10 mouse cellular contexts compared by ENCODE assay signal in the genomic region with DNA sequence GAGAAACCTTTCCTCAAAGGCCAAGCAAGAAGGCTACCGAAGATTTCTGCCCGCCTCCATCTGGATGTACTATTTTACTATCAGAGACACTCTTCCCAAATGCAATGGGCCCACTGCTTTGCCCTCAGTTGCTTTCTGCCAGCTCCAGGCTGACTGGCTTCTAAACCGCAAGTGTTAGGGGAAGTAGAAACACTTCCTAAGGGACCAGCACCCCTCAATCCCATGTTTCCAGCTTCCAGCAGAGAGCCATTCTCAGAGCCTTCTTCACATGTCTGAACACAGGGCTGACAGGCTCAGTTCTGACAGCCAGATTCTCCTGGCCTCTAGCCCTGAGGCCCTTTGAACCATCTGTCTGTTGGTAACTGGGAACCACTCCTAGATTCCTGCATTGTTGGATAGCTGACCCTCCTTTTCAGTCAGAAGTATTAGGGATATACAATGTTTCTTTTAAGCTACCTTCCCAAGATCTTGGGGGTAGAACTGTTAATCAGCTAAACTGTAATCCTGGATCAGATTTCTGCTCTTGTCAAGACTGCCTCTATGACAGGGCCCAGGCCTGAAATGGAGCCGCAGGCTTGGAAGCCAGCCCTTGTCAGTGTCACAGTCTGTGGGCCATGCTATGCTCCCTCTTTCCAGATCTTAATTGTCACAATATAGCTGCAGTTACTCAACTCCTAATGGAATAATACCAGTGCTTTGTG.
DNase-seq lines count a peak whose midpoint lies in the region; ATAC-seq and TF ChIP-seq lines count a peak whose summit lies in the region.
"Had no signal": no experiment of that assay in that cellular context is flagged by ENCODE, and none has a peak within 500 bp of the region (broad histone marks: within the 10 kb centered on the region; RNA-seq: fewer than 3 reads in every experiment).

No protein-coding gene starts in this region.

- in situ Hi-C loops in ES-E14 (cut with MboI; ENCODE audit: low sequenced_read_pairs in 2 of 2, unreplicated experiment in 2 of 2) = no loop called here

- peak; percentile 54 to 65 for DNase-seq in heart, adult 18-20 months
- DNase-seq in ES-E14 (ENCODE audit: low read depth, low spot score) = peak; percentile 13
- peak; percentile 83 to 90 for DNase-seq in cerebellum, adult 18-20 months
- DNase-seq in heart, adult 9 months (ENCODE audit: low spot score in 2 of 2) = peak; percentile 37 to 52
- DNase-seq in embryo, embryonic 11 days = no peak
- no peak for DNase-seq in thymus, postnatal 25 days

- no peak overlapping the region for H3K27ac ChIP-seq in heart, embryonic 12.5 days (ENCODE audit: poor library complexity, severe bottlenecking)
- no peak overlapping the region for H3K27ac ChIP-seq in ES-E14 (ENCODE audit: insufficient read depth, low read depth, low read length, poor library complexity, severe bottlenecking)
- H3K27ac ChIP-seq: hindbrain, embryonic 10.5 days had no signal

- peaks cover 14% of the 10 kb centered on the region for H3K4me1 ChIP-seq in heart, embryonic 12.5 days (replicated peaks)
- H3K4me1 ChIP-seq in ES-E14 (ENCODE audit: control insufficient read depth in 2 of 2, insufficient read depth in 2 of 2, low read length in 2 of 2, poor library complexity in 1 of 2) = peaks cover 4 to 11% of the 10 kb centered on the region in 2 experiments; a peak in 3 of 4 replicates
- H3K4me1 ChIP-seq: hindbrain, embryonic 10.5 days; megakaryocyte, embryonic 14.5 days had no signal

- no peaks in the 10 kb centered on the region for H3K27me3 ChIP-seq in heart, embryonic 12.5 days (replicated peaks)
- H3K27me3 ChIP-seq: megakaryocyte, embryonic 14.5 days had no signal

- ATAC-seq in heart, embryonic 12.5 days (ENCODE audit: insufficient number of reproducible peaks, low FRiP score) = no peak
- ATAC-seq in frontal cortex, adult (ENCODE audit: low TSS enrichment) = no peak

- WGBS in heart, embryonic 12.5 days = 80% methylated on average over 4 of the region's 4 CpGs

- no peaks in the 10 kb centered on the region for H3K36me3 ChIP-seq in heart, embryonic 12.5 days
- no peaks in the 10 kb centered on the region for H3K36me3 ChIP-seq in ES-E14 (ENCODE audit: control insufficient read depth, insufficient read depth, low read length, poor library complexity, severe bottlenecking)
- H3K36me3 ChIP-seq: hindbrain, embryonic 10.5 days had no signal

- no peak overlapping the region for H3K9ac ChIP-seq in heart, embryonic 12.5 days
- no peak overlapping the region for H3K9ac ChIP-seq in ES-E14 (ENCODE audit: insufficient read depth, low read depth, low read length, poor library complexity, severe bottlenecking)

- H3K4me2 ChIP-seq in heart, embryonic 12.5 days = no peak overlapping the region

- no peak overlapping the region for H3K4me3 ChIP-seq in heart, embryonic 12.5 days
- no peak overlapping the region for H3K4me3 ChIP-seq in ES-E14 (ENCODE audit: insufficient read depth in 1 of 2, low read depth in 1 of 2, low read length in 2 of 2, poor library complexity in 1 of 2, severe bottlenecking in 1 of 2)
- H3K4me3 ChIP-seq: hindbrain, embryonic 10.5 days; megakaryocyte, embryonic 14.5 days had no signal

- H3K9me3 ChIP-seq in heart, embryonic 12.5 days (replicated peaks) = no peaks in the 10 kb centered on the region
- no peaks in the 10 kb centered on the region for H3K9me3 ChIP-seq in ES-E14 (ENCODE audit: control insufficient read depth, insufficient read depth, low read depth, low read length)
- H3K9me3 ChIP-seq: hindbrain, embryonic 10.5 days had no signal

TF ChIP-seq in ES-E14, 5 proteins besides CTCF, POLR2A, EP300 and RAD21:
- TF ChIP-seq MAFK (IDR thresholded peaks at IDR 0.05; ENCODE audit: insufficient read depth, low read depth, low read length) (no peak), ZC3H11A (IDR thresholded peaks at IDR 0.05; ENCODE audit: borderline replicate concordance, low read depth, low read length) (no peak), ZNF384 (IDR thresholded peaks at IDR 0.05; ENCODE audit: low read depth, low read length) (no peak)

Comparison
In these comparisons a context has a peak if more than half of its experiments do, and no peak if none do; other contexts are left out.
1. DNase-seq: peak in heart, adult 18-20 months (2 of 2), ES-E14 (single experiment), cerebellum, adult 18-20 months (2 of 2) and heart, adult 9 months (2 of 2); none in embryo, embryonic 11 days (single experiment) and thymus, postnatal 25 days (single experiment).